Mouse (Mus musculus): ENCODE data around the gene Abi1. TPM values are rescaled to one million over a fixed set of nuclear protein-coding genes. Genes with fewer than 3 reads are reported as not detected.
"Not testable (repeated sequence)": the region's sequence is repeated elsewhere in the genome, so short reads cannot be mapped to it uniquely, and the experiment has no call there.

Gene Abi1
- 100 to 1,000 TPM; 143 to 145 TPM for total RNA-seq (2021)

DNA sequence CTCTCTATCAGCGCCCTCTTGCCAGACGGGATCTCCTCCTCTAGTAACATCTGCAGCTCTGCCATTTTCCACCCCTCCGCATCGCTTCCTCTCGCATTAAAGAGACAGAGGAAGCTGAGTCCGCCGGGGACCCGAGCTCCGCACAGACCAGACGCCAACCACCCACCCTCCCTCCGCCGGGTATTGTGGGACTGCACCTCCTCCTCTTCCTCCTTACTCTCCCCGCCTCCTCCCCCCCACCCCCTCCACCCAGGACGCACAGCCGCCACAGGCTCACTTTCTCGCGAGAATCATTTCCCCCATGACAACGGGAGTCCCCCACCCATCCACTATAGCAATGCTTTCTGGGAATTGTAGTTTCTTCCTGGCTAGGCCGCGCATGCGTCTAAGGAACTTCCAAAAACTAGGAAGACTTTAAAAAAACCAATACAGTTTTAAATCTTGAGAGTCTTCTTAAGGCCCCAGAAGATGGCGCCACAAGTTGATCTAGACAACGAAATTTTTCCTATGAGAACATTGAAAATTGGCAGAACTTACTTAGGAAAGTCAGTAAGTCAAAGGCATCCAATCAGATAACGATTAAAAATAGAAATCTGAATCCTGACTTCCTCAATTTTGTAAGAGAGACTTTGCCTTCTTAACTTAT lies at the start of gene Abi1:
Gene Abi1 (minus strand): TSS at position 241 of the 646 bp plus-strand sequence.
- intact Hi-C loops (cut with DNase I), result loop anchor here (1.0 to 2.0 kb wide), 2 partner anchors 28 to 145 kb away; partner anchors contain the start of genes Acbd5 and Pdss1
- DNase-seq (ENCODE audit: low spot score in 2 of 2), result peak; percentile 87 to 91

DNA sequence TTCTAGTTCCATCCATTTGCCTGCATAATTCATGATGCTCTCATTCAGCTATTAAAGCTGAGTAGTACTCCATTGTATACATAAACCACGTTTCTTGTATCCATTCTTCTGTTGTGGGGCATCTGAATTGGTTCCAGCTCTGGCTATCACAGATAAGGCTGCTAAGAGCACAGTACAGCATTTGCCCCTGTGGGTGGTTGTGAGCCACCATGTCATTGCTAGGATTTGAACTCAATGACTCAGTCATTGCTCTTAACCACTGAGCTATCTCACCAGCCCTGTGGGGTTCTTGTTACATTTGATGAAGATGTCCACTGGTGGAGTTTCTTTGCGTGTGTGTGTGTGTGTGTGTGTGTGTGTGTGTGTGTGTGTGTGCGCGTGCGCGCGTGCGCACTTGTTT lies 44.5 kb upstream of the Abi1 start:
- intact Hi-C loops (cut with DNase I), result no loop called here

DNA sequence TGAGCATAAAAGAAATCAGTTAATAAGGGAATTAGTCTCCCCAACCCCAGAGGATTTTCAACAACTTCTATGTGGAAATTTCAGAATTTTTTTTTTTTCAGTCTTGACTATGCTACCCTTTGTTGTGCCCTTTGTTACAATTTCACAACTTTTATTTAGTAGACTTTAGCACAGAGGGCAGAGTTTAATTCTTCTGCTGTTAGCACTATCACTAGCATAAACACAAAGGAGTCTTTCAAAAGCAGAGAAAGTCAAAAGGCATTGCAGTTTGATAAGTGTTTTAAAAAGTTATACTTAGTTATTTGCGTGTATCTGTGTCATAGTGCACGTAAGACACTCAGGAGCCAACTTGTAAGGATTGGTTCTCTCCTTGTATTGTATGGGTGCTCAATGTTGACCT lies 38.5 kb upstream of the Abi1 start:
- DNase-seq (ENCODE audit: low spot score in 2 of 2), result no peak
- intact Hi-C loops (cut with DNase I), result no loop called here

More for the DNA sequence above, 44.5 kb upstream of the Abi1 start:
- no peak for DNase-seq (ENCODE audit: low spot score in 2 of 2)

DNA sequence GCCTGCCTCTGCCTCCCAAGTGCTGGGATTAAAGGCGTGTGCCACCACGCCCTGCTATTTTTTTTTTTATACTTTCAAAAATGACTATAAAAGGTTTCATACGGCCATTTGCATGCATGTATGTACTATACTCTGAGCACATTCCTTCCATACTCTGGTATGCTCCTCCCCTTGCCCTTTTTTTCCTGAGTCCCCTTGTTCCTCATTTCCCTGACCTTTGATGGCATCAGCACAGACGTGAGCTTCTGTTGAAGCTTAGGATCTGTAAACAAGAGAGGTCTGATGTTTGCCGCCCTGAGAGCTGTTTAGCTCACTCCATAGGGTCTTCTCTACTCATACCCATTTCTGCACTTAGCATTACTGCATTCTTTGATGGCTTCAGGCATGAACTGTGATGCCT lies 37.7 kb upstream of the Abi1 start:
- no peak for DNase-seq (ENCODE audit: low spot score in 2 of 2)
- intact Hi-C loops (cut with DNase I), result no loop called here

DNA sequence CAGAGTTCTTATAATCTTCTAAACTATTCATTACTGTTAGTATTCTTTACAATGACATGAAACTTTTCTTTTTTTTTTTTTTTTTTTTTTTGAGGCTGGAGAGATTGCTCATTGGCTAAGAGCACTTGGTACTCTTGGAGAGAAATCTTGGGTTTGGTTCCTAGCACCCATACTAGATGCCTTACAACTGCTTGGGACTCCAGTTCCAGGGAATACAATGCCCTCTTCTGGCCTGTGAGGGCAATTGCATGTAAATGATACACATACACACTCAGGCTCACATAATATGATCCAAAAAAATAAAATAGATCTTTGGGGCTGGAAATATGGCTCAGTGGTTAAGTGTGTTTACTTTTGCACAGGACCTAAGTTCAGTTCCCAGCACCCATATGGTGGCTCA lies 36.7 kb upstream of the Abi1 start:
- intact Hi-C loops (cut with DNase I), result no loop called here
- no peak for DNase-seq (ENCODE audit: low spot score in 2 of 2)

DNA sequence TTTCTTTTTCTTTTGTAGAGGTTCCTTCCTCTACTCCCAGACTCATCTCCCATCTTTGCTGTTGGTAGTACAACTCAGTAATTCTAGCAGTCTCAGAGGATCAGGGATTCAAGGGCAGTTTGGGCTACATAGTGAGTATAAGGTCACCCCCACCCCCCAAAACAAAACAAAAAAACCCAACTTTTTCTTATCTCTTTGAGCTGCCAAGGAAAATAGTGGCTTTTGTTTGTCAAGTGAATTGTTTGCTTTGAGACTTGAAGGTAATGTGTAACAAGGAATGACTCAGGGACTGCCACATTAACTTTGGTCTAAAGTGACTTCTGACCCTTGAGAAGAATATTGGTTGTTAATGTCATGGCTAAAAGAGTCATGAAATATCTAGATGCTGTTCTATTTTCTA lies 35.8 kb upstream of the Abi1 start:
- intact Hi-C loops (cut with DNase I), result no loop called here
- DNase-seq (ENCODE audit: low spot score in 2 of 2), result no peak

DNA sequence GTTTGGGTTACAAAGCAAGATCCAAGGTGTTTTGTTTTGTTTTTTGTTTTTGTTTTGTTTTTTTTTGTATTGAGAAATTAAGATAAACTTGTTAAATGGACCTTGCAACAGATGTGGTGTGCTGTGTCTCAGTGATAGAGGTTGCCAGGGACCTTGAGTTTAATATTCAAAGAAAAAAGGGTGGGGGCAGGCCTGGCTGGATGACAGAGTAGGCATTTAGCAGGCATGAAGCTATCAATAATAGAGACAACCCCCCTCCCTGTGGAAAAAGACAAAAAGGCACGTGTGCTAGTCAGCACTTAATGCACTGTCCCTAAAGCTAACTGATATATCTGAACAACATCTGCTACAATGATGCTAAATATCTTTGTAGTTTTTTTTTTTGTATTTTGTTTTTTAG lies 31.4 kb upstream of the Abi1 start:
- intact Hi-C loops (cut with DNase I), result no loop called here
- no peak for DNase-seq (ENCODE audit: low spot score in 2 of 2)

DNA sequence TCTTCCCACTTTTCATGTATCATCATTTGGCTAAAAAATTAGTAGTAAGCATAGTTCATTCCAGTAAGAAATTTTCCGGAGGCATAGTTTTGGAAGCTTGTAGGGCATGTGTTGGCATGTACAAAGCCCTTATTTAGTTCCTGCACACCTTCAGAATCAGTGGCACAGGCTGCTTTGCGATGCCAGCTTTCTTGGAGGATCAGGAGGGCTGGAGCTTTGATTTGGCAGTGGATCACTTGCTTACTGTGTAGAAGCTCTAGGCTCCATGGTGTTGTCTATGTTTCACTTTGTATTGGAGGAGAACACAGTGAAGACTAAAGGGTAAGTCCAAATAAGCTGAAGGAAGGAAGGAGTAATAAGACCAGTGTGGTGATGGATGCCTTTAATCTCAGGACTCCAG lies 30.4 kb upstream of the Abi1 start:
- DNase-seq (ENCODE audit: low spot score in 2 of 2), result no peak
- intact Hi-C loops (cut with DNase I), result no loop called here

DNA sequence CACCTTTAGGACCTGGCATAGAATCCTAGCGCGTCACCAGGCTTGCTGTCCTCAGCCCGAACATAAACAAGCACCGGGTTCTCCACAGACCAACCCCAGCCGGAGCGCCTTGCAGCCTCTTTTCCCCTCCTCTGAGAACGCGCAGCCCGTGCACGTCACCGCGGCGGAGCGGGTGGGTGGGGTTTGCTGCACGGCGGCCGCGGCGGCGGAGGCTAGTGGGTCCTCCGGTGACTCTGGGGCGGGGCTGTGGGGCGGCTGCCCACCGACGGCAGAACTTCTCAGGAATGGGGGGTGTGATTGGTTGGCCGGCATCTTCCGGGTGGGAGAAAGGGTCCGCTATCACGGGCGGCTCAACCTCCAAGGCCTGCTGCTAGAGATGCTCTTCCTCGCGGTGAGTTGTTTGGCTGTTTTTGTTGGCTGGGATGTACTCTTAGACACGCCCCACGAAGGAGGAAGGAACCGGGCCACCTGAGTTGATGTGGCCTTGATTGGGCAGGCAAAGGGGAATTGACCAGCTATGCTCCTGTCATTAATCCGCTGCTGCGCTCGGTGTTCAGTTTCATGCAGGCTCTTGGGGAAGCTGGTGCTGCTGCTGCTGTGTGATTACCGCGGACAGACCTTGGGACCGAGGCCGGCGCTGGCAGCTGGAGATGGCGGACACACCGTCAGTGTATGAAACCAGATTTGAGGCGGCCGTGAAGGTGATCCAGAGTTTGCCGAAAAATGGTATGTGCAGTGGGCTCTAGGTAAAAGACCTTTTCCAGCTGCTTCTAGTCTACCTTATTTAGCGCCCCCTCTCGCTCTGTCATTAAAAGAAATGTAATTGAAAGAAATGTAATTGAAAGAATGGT lies 29.1 kb upstream of the Abi1 start:
- intact Hi-C loops (cut with DNase I), result loop anchor here (1.0 to 2.0 kb wide), 2 partner anchors 29 to 88 kb away; partner anchors contain the start of genes Abi1, Mastl and Yme1l1
- DNase-seq (ENCODE audit: low spot score in 2 of 2), result peak; percentile 95

DNA sequence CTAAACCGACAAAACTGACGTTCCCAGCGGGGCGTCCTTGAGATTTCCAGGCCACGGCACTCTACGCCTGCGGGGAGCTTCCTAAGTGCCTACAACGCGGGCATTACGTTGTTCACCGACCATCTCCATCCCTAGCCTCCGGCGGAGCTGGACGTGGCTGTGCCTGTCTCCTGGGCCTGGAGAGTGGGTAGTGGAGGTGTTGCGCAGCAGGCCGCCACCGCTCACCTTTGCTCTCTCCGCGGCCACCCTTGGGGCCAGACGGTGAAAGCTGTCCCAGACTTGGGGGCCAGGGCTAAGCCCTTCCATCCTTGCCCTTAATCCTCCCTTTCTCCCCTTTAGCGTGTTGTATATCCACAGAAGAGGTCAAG lies 28.3 kb upstream of the Abi1 start:
- intact Hi-C loops (cut with DNase I), result loop anchor here (1.0 to 2.0 kb wide), 2 partner anchors 28 to 88 kb away; partner anchors contain the start of genes Abi1, Mastl and Yme1l1
- DNase-seq (ENCODE audit: low spot score in 2 of 2), result no peak

DNA sequence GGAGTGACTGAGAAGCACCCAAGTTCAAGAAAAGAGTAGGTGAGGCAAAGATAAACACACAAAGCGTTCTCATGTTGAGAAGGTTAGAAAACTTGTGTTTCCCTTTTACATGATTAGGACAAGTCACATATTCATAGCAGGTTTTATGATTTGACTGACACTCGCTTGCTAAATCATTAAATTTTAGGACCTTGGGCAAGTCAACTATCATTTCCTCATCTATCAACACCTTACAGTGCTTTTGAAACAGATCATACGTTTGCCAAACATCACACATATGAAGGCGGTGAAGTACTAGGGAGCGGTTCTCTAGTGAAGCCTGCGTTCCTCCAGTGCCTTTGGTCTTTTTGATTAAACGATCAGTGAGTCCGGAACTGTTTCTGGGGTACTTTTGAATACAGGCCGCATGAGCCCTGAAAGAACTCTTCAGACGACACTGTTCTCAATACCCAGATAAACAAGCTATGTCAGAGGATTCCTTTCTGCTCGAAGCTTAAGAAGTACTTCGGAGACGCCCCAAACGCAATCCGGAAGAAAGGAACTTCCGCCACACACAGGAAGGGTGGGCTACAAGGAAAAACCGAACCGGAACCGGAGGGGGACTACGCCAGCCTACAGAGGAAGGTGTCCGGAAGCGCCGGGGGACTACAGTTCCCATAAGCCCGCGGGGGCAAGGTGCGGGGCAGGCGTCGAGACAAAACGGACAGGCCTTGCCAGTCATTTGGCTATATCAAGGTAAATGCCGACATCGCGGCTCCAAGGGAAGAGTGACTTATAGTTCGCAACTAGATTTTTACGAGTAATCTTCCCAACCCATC lies 27.7 kb upstream of the Abi1 start, which contains the start of gene Acbd5:
Gene Acbd5 (plus strand): TSS at position 616 of the 818 bp plus-strand sequence.
- intact Hi-C loops (cut with DNase I), result loop anchor here (1.0 to 2.0 kb wide), 2 partner anchors 27 to 89 kb away; partner anchors contain the start of genes Abi1, Mastl and Yme1l1
- DNase-seq (ENCODE audit: low spot score in 2 of 2), result peak; percentile 95 to 97

DNA sequence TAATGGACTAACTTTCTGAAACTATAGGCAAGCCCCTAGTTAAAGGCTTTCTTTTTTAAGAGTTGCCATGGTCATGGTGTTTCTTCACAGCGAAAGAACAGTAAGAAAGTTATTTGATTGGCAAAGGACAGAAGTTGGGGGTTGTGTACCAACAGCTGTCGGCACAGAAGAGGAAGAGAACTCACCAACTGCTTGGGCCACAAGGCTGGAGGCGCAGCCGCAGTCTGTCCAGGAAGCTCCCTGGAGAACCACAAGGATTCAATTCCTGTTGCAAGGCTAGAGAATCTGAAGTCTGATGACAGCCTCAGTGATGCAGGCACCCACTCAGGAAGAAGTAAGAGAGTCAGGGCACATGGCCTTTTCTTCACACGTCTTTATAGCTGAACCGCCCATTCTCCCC lies 12.5 kb upstream of the Abi1 start:
- DNase-seq (ENCODE audit: low spot score in 2 of 2), result no peak
- intact Hi-C loops (cut with DNase I), result no loop called here

DNA sequence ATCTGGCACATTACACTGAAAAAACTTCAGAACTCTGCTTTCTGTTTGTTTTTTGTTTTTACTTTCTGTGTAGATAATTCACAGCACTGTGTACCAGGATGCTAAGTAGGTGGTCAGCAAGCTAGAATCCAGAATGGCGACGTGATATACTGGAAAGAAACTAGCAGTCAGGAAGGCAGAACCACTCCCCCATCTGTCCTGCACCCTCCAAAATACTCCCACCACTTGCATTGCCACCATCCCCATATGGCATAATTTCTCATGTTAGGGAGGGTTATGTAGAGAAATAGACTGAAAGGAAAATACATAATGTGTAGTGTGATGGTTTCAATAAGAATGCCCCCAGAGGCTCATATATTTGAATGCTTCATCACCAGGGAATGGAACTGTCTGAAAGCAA lies 11.8 kb upstream of the Abi1 start:
- DNase-seq (ENCODE audit: low spot score in 2 of 2), result no peak
- intact Hi-C loops (cut with DNase I), result no loop called here

DNA sequence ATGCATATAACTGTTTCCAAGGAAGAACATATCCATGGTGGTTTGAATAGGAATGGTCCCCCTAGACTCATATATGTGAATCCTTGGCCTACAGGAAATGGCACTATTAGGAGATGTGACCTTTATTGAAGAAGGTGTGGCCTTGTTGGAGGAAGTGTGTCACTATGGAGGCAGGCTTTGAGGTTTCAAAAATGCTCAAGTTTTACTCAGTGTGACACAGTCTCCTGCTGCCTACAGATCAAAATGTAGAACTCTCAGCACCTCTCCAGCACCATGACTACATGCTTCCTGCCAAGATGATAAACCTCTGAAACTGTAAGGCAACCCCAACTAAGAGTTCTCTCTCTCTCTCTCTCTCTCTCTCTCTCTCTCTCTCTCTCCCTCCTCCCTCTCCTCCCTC lies 8.0 kb upstream of the Abi1 start:
- intact Hi-C loops (cut with DNase I), result no loop called here
- DNase-seq (ENCODE audit: low spot score in 2 of 2), result no peak

DNA sequence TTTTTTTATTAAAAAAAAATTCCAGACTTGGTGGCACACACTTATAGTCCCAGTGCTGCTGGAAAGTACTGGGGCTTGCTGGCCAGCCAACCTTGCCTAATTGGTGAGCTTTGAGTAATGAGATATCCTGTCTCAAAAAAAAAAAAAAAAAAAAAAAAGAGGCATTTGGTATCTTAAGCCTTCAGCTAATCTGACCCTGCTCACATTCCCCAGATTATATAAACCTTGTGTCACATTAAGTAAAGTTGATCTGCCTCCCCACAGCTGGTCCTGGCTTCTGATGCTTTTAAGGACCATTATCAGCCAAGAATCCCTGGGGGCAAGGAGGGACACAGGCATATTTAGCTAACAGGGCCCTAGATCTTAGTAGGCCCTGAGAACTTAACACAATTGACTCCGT lies 5.7 kb upstream of the Abi1 start:
- no peak for DNase-seq (ENCODE audit: low spot score in 2 of 2)
- intact Hi-C loops (cut with DNase I), result no loop called here

DNA sequence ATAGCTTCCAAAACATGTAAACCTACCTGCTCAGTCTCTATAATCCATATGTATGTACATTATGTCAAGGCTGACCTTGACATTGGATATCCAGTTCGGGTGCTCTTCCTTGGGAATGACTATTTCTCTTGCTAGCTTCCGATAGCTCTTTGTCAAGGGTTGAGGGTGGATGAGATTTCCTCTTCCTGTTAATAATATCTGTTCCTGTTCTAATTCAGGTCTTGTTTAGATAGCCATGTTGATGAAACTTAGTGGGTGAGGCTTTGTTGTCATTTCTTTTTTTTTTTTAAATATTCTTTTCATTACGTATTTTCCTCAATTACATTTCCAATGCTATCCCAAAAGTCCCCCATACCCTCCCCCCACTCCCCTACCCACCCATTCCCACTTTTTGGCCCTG lies 2.1 kb upstream of the Abi1 start:
- no peak for DNase-seq (ENCODE audit: low spot score in 2 of 2)
- intact Hi-C loops (cut with DNase I), result no loop called here

DNA sequence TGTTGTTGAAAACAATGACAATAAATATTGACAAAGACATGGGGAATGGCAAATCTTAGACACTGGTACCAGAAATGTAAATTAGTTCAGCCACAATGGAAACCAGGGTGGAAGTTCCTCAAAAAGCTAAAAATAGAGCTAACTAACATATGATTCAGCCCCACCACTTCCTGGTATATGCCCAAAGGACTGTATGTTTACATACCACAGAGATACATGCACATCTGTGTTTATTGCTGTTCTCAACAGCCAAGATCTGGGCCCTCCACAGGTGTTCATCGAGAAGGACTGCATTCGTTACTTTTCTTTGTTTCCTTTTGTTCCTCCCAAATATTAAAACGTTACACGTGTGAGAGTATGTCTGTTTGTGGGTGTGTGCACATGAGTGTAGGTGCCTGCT lies 1.4 kb upstream of the Abi1 start:
- DNase-seq (ENCODE audit: low spot score in 2 of 2), result no peak
- intact Hi-C loops (cut with DNase I), result loop anchor here (2.0 kb wide), 1 partner anchor 147 kb away; the partner anchor contains the start of gene Pdss1

DNA sequence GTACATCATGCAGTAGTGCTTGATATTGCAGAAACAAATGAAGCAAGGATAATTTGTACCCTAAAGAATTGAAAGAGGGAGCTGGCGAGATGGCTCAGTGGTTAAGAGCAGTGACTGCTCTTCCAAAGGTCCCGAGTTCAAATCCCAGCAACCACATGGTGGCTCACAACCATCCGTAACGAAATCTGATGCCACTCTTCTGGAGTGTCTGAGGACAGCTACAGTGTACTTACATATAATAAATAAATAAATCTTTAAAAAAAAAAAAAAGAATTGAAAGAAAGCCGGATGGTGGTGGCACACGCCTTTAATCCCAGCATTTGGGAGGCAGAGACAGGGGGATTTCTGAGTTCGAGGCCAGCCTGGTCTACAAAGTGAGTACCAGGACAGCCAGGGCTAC lies 649 bp upstream of the Abi1 start:
- intact Hi-C loops (cut with DNase I), result loop anchor here (1.0 to 2.0 kb wide), 2 partner anchors 28 to 146 kb away; partner anchors contain the start of genes Acbd5 and Pdss1
- DNase-seq (ENCODE audit: low spot score in 2 of 2), result not testable (repeated sequence)

DNA sequence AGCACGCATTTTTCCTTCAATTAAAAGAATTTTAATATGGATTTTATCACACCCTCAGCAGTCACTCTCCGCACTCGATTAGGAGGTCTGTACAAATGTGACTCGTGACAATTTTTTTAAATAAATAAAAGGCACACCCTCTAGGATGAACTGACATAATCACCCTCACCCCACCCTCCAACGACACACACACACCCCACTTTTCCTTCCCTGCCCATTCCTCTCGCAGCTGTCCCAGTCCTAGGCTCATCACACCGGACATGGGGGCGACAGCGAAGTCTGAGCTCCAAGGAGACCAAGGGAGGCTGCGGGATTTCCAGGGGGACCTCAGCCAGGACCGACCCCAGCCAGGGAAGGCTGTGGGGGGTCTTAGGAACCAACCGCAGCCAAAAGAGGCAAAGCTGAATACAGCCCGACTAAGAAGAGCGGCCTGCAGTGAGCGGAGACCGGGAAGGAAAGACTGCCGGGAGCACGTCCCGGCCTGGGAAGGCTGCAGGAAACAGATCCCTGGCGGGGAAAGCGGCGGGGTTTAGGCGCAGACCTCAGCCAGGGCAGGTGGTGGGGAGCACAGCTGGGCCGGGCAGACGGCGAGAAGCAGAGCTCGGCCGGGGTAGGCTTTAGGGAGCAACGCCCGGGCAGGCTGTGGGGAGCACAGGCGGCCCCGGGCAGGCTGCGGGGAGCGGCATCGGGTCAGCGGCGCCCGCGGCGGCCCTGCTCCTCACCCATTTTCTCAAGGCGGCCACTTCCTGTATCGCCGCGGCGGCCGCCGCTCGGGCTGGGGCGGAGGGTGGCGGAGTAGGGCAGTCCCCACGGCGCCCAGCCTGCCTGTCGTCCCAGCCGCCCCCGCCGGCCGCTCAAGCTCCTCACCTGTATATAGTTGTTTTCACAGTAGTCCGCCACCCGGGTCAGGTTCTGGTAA lies 700 bp downstream of the Abi1 start:
- peak in 1 of 2 experiments; percentile 50 for DNase-seq (ENCODE audit: low spot score in 2 of 2)
- intact Hi-C loops (cut with DNase I), result loop anchor here (5.0 kb wide), 2 partner anchors 52 to 77 kb away; no protein-coding TSS in a partner anchor
